Mouse (Mus musculus) megakaryocyte-erythroid progenitor cell, adult 5 weeks (primary cell): ENCODE results near the gene 1500011B03Rik. TPM values are rescaled to one million over a fixed set of nuclear protein-coding genes. Genes with fewer than 3 reads are reported as not detected.

Source experiments
- polyA plus RNA-seq: library from polyadenylated mRNA; stranded (reverse); fragments of >175 nt; gene quantifications from 2 replicates; pipeline ENCODE4 v1.2.3, GENCODE M21; 2012

Gene 1500011B03Rik
- 69.0 and 76.2 TPM in 2 replicates for polyA plus RNA-seq

GRCm38 (mm10) chr5:114822796-114823688 is at the start of gene 1500011B03Rik:
TSS of gene 1500011B03Rik (minus strand) at chr5:114823468.

GRCm38 (mm10) chr5:114858582-114858981 is 35.3 kb upstream of the 1500011B03Rik start, which contains the start of gene Gm9936:
TSS of gene Gm9936 (minus strand) at chr5:114858682.

DNA sequence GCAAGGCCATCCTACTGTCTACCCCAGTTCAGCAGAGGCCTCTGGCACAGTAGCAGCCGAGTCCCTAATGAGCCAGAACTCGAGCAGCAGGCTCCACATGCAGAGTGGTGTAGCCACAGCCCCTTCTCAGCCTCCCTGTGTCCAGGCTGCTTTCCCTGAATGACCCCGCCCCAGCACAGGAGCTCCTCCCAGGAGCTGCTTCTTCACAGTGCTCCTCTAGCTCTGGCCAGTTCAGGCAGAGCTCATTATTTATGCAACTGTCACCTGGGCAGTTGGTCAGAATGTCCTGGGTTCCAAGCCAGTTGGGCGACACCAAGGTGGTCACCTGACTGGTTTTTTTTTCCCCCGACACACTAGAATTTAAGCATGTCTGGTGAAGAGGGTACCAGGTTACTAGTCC is 30.1 kb upstream of the 1500011B03Rik start, which contains the start of gene 4930519G04Rik:
TSS of gene 4930519G04Rik (plus strand) at position 301 of the 400 bp plus-strand sequence.

DNA sequence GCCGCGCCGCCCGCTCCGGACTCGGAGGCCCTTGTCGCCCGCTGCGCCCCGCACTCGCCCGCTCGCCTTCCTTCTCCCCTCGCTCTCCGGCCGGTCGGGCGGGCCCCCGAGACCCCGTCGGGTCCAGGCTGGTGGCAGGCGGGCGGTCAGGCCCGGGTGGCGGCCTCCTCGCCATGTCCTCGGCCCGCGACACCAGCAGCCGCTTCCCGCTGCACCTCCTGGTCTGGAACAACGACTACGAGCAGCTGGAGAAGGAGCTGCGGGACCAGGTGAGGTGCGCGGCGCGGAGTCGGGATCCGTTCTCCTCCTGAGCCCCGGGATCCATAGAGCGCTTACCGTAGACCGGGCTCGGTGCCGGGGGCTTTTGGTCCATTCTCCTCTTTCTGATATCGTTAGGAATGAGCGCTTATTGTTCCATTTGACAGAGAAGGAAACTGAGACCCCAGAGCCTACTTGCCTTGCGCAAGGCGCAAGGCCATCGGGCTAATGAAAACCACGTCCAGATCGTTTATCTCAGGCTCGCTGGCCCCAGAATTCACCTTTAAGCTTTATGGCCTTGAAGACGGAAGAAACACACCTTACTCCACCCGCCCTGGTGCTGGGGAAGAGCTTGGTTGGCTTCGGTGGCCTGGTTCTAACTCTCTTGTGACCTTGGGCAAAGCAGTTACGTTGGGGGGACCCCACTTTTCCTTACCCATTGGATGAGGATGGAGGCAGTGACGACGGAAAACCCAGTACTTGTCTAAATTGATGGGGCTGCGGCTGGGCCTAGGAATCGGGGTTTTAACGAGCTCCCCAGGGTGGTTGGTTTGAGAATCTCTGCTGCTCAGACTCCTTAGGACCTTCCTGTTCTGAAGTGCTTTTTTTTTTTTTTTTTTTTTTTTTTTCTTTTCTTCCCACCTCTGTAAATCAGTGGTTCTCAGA is 48.0 kb downstream of the 1500011B03Rik start, which contains the start of gene Git2:
TSS of gene Git2 (minus strand) at position 462 of the 924 bp plus-strand sequence.

DNA sequence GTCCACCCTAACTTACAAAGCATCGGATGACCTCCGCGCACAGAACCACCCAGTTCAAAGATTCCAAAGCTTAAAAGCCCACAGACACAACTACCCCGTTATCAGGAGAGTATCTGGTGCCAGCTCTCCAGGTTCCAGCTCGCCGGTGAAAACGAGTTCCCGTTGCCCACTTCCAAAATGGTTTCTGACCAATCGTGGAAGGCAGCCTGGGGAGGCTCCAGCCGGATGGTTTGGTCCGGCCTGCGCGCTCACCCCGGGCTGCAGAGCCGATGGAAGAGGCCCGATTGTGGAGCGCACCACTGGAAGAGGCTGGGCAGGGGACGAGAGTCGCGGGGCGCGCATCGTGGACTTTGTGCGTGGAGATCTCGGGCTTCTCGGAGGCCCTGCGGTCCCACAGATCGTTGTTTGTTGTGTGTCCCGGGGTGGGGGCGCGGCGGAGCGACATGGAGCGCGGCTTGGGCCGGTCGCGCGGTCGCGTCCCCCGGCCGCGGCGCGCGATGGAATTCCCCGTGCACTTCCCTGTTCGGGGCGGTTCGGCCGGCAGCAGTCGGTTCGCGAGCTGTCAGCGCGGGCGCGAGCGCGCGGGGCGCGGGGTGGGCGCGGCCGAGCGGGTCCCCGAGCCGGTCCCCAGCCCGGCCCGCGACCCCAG is 48.7 kb downstream of the 1500011B03Rik start, which contains the start of gene Ankrd13a:
TSS of gene Ankrd13a (plus strand) at position 275 of the 649 bp plus-strand sequence.

Other genes starting within 250 kb of the 1500011B03Rik start
- gene Trpv4, start 165.0 kb downstream of the 1500011B03Rik start, polyA plus RNA-seq: 1.7 and 2.2 TPM in 2 replicates
- 98.9 and 101 TPM in 2 replicates for gene Gltp, start 132.5 kb downstream of the 1500011B03Rik start, polyA plus RNA-seq
- gene Tchp, start 115.7 kb downstream of the 1500011B03Rik start, polyA plus RNA-seq: 21.8 and 46.2 TPM in 2 replicates
- 507 and 570 TPM in 2 replicates for gene Ankrd13a, start 48.8 kb downstream of the 1500011B03Rik start, polyA plus RNA-seq
- gene Git2, start 48.0 kb downstream of the 1500011B03Rik start, polyA plus RNA-seq: 231 and 237 TPM in 2 replicates
- not detected in 2 replicates for gene 4930519G04Rik, start 30.2 kb upstream of the 1500011B03Rik start, polyA plus RNA-seq
- not detected in 2 replicates for gene Gm9936, start 35.2 kb upstream of the 1500011B03Rik start, polyA plus RNA-seq
- 6.6 and 8.3 TPM in 2 replicates for gene Oasl2, start 73.5 kb upstream of the 1500011B03Rik start, polyA plus RNA-seq
- 18.2 and 23.9 TPM in 2 replicates for gene Oasl1, start 99.8 kb upstream of the 1500011B03Rik start, polyA plus RNA-seq
- gene 2210016L21Rik, start 118.7 kb upstream of the 1500011B03Rik start, polyA plus RNA-seq: 35.8 and 45.5 TPM in 2 replicates
- 0.18 TPM in 1 of 2 replicates, not detected in the other for gene Hnf1a, start 147.6 kb upstream of the 1500011B03Rik start, polyA plus RNA-seq
- gene Sppl3, start 187.7 kb upstream of the 1500011B03Rik start, polyA plus RNA-seq: 18.8 and 28.7 TPM in 2 replicates